In genomic region chr10:62287460-62288124, GRCm38 (mm10) we compare ENCODE assay signal across 14 mouse cellular contexts. TPM values are rescaled to one million over a fixed set of nuclear protein-coding genes. Genes with fewer than 3 reads are reported as not detected.
DNase-seq lines count a peak whose midpoint lies in the region; TF ChIP-seq lines count a peak whose summit lies in the region.
"Had no signal": no experiment of that assay in that cellular context is flagged by ENCODE, and none has a peak within 500 bp of the region (broad histone marks: within the 10 kb centered on the region; RNA-seq: fewer than 3 reads in every experiment).

No protein-coding gene starts in this region.

- no peak overlapping the region for H3K4me3 ChIP-seq in brown adipose tissue, adult 24 weeks (ENCODE audit: insufficient read depth, low read depth, low read length)
- no peak overlapping the region for H3K4me3 ChIP-seq in left cerebral cortex, adult 2 months
- H3K4me3 ChIP-seq: hindbrain, embryonic 15.5 days had no signal

- 0 out of 2 replicates have a peak overlapping the region, but pooled peaks have one; percentile 45 for H3K27ac ChIP-seq in brown adipose tissue, adult 24 weeks (replicated peaks; ENCODE audit: low read depth, low read length)
- H3K27ac ChIP-seq in left cerebral cortex, adult 2 months, result no peak overlapping the region
- H3K27ac ChIP-seq: hindbrain, embryonic 15.5 days; macrophage had no signal

- no peak for TF ChIP-seq CTCF in left cerebral cortex, adult 2 months (IDR thresholded peaks at IDR 0.05)

- peak; percentile 95 for DNase-seq in heart, adult 11 months
- no peak for DNase-seq in heart, postnatal 36 days
- peak; percentile 91 for DNase-seq in 416B (ENCODE audit: low read depth)
- peak; percentile 38 for DNase-seq in heart, postnatal 4 days
- DNase-seq in embryo, embryonic 10 days (ENCODE audit: low spot score), result no peak
- no peak for DNase-seq in left cerebral cortex, adult 2 months (ENCODE audit: extremely low spot score in 1 of 2, low spot score in 2 of 2)
- DNase-seq in c-Kit-positive CD71-positive TER-119-positive erythroid progenitor cells, embryonic 14.5 days (ENCODE audit: low spot score), result no peak
- DNase-seq: B cell, adult 2 months; thymus, adult 2 months had no signal

- intact Hi-C loops in heart, postnatal 36 days (cut with DNase I), result no loop called here
- intact Hi-C loops in left cerebral cortex, adult 2 months (cut with DNase I), result no loop called here

- peaks cover 3% of the 10 kb centered on the region for H3K4me1 ChIP-seq in brown adipose tissue, adult 24 weeks (ENCODE audit: control insufficient read depth, insufficient read depth, insufficient read length, low read length)
- H3K4me1 ChIP-seq: hindbrain, embryonic 15.5 days had no signal

RNA-seq across cellular contexts. Expression of gene Tacr2, which starts 35.4 kb away (rescaled TPM):
- not detected for total RNA-seq in heart, postnatal 36 days (2021)
- not detected in 2 replicates for polyA plus RNA-seq in brown adipose tissue, adult 24 weeks (2012; ENCODE audit: insufficient read depth, insufficient read length, missing spikeins)
- total RNA-seq in heart, postnatal 4 days (2021), result not detected
- total RNA-seq in left cerebral cortex, adult 2 months (2021), result under 1 TPM in 1 of 2 experiments, not detected in 1; 0.34 TPM
- total RNA-seq: gastrocnemius, adult 18-20 months had no signal
- polyA plus RNA-seq: hindbrain, embryonic 15.5 days; limb, embryonic 11.5 days; macrophage had no signal

RNA-seq across cellular contexts. Expression of gene Tspan15, which starts 56.5 kb away (rescaled TPM):
- 1 to 10 TPM; 7.3 to 8.2 TPM for total RNA-seq in heart, postnatal 36 days (2021)
- 16.2 and 21.8 TPM in 2 replicates for polyA plus RNA-seq in brown adipose tissue, adult 24 weeks (2012; ENCODE audit: insufficient read depth, insufficient read length, missing spikeins)
- 10 to 100 TPM; 10.1 to 10.3 TPM for total RNA-seq in heart, postnatal 4 days (2021)
- 10 to 100 TPM in 1 of 2 experiments, 1 to 10 TPM in 1; 8.5 to 10.4 TPM for total RNA-seq in left cerebral cortex, adult 2 months (2021)
- polyA plus RNA-seq: macrophage had no signal

Comparison
In these comparisons a context has a peak if more than half of its experiments do, and no peak if none do; other contexts are left out.
1. DNase-seq: peak in heart, adult 11 months (single experiment), 416B (single experiment) and heart, postnatal 4 days (single experiment); none in heart, postnatal 36 days (0 of 2), embryo, embryonic 10 days (single experiment), left cerebral cortex, adult 2 months (0 of 2) and c-Kit-positive CD71-positive TER-119-positive erythroid progenitor cells, embryonic 14.5 days (single experiment).